Mouse (Mus musculus) heart, adult 2 months (tissue): ENCODE data around the gene Efhc1. TPM values are rescaled to one million over a fixed set of nuclear protein-coding genes. Genes with fewer than 3 reads are reported as not detected.
A peak's percentile ranks its signal among the peaks of the same experiment; 100 is the strongest.

Experiments used
- DNase-seq, 2 experiments: peaks; one replicate each; pipeline ENCODE4 v3.0.0; 2021
- H3K27ac ChIP-seq: fragments of 200-600 bp; 2 replicates; pipeline ENCODE4 v1.8.1; 2022
- H3K27me3 ChIP-seq: fragments of 200-500 bp; 2 replicates; pipeline ENCODE4 v1.6.1; 2012; ENCODE audit warnings: mild to moderate bottlenecking, low read length, inconsistent platforms, mixed read lengths; ENCODE audit not compliant: control insufficient read depth, insufficient read depth
- H3K36me3 ChIP-seq: fragments of 200-500 bp; 2 replicates; pipeline ENCODE4 v1.6.1; 2012; ENCODE audit warnings: low read length, inconsistent platforms; ENCODE audit not compliant: control insufficient read depth, insufficient read depth
- H3K4me1 ChIP-seq: fragments of 200-500 bp; 2 replicates; pipeline ENCODE4 v1.6.1; 2011; ENCODE audit warnings: low read length; ENCODE audit not compliant: control insufficient read depth, insufficient read depth
- H3K4me3 ChIP-seq: fragments of 200-600 bp; 2 replicates; pipeline ENCODE4 v1.8.1; 2022
- H3K79me2 ChIP-seq: fragments of 200-500 bp; replicated peaks from 2 replicates; pipeline ENCODE4 v1.6.1; 2012; ENCODE audit warnings: mild to moderate bottlenecking, inconsistent platforms, low read length, moderate library complexity, mixed read lengths; ENCODE audit not compliant: control insufficient read depth, insufficient read depth
- H3K9ac ChIP-seq: fragments of 200-500 bp; 2 replicates; pipeline ENCODE4 v1.6.1; 2012; ENCODE audit warnings: low read depth, mild to moderate bottlenecking, control low read depth, inconsistent platforms, low read length, mixed read lengths
- CTCF ChIP-seq: fragments of 200-600 bp; IDR thresholded peaks from 2 replicates; pipeline ENCODE4 v1.8.1; 2022; ENCODE audit warnings: antibody characterized with exemption, mild to moderate bottlenecking, moderate library complexity
- EP300 ChIP-seq: fragments of 200-500 bp; IDR thresholded peaks from 2 replicates; pipeline ENCODE4 v1.6.1; 2011; ENCODE audit warnings: low read depth, low read length, control low read depth; ENCODE audit not compliant: insufficient read depth
- POLR2A ChIP-seq: fragments of 200-500 bp; IDR thresholded peaks from 2 replicates; pipeline ENCODE4 v1.6.1; 2011; ENCODE audit warnings: mild to moderate bottlenecking, low read depth, low read length, control low read depth; ENCODE audit not compliant: insufficient read depth
- WGBS: fragments of 180-500 bp; shearing (Covaris S2); methylation state at CpG from one replicate; pipeline ENCODE4 v1.1.7; 2018; 5-methylcytosine and 5-hydroxymethylcytosine counted together
- intact Hi-C: fragments of 180-260 bp; cut with DNase I; formaldehyde crosslinking; loops from one replicate; pipeline ENCODE4 v1.15.1; 2025
- polyA plus RNA-seq: library from polyadenylated mRNA; depleted of rRNA; stranded (reverse); fragments of >200 nt; gene quantifications from 2 replicates; pipeline ENCODE4 v1.2.3, GENCODE M21; 2012
- total RNA-seq, 2 experiments: library from RNA; stranded (reverse); gene quantifications; 2 replicates each; pipeline ENCODE4 v1.2.3; 2021

Efhc1 gene
- total and polyA plus RNA-seq, 3 experiments, result 0.41 to 1.8 (median 0.63) TPM

DNA sequence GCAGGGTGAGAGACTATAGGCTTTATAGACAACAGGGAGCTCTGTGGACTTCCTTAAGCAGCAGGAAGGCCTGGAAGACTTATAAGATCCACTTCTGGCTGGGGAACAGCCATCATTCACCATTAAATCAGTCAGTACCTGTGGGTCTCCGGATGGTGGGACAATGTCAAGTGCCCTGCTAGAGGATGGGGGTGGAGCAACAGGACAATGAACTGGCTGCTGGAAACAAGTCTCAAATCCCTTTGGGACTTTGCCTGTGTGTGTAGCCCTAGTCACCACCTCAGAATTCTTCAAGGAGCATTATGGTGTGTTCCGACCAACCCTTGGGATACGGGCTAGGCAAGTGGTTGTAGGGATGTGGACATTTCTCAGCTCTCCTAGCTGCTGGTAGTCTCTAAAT lies 71.7 kb downstream of the Efhc1 start:
- TF ChIP-seq POLR2A (no peak), CTCF (no peak), EP300 (no peak)
- DNase-seq, result no peak
- H3K4me1 ChIP-seq, result peaks cover 2% of the 10 kb centered on the region; the same call in 1 of the 2 replicates
- H3K27ac ChIP-seq, result no peak overlapping the region
- H3K4me3 ChIP-seq, result no peak overlapping the region
- 59% methylated on average over 3 of the region's 3 CpGs for WGBS
- no peaks in the 10 kb centered on the region for H3K27me3 ChIP-seq
- no peak overlapping the region for H3K9ac ChIP-seq
- no peaks in the 10 kb centered on the region for H3K36me3 ChIP-seq
- intact Hi-C loops, result no loop called here
- H3K79me2 ChIP-seq, result no peaks in the 10 kb centered on the region

- TF ChIP-seq EP300 (no peak), POLR2A (no peak), CTCF (no peak)
- Histone ChIP-seq H3K27me3 (no peaks in the 10 kb centered on the region), H3K27ac (no peak overlapping the region), H3K4me3 (no peak overlapping the region), H3K79me2 (no peaks in the 10 kb centered on the region), H3K4me1 (peaks cover 2% of the 10 kb centered on the region; the same call in 1 of the 2 replicates), H3K36me3 (no peaks in the 10 kb centered on the region), H3K9ac (no peak overlapping the region)
- DNase-seq, result peak in 1 of 2 experiments; percentile 5
- intact Hi-C loops, result no loop called here
- 51% methylated on average over 5 of the region's 5 CpGs for WGBS
Measured at GRCm38 (mm10) chr1:21025203-21025602, 73.8 kb downstream of the Efhc1 start.

GRCm38 (mm10) chr1:21026534-21026933 lies 75.1 kb downstream of the Efhc1 start:
- peak in 1 of 2 experiments; percentile 6 for DNase-seq
- H3K4me1 ChIP-seq, result peaks cover 2% of the 10 kb centered on the region; the same call in 1 of the 2 replicates
- H3K79me2 ChIP-seq, result no peaks in the 10 kb centered on the region
- H3K4me3 ChIP-seq, result no peak overlapping the region
- no peaks in the 10 kb centered on the region for H3K27me3 ChIP-seq
- H3K27ac ChIP-seq, result no peak overlapping the region
- 85% methylated on average over 7 of the region's 7 CpGs for WGBS
- no peak overlapping the region for H3K9ac ChIP-seq
- no peaks in the 10 kb centered on the region for H3K36me3 ChIP-seq
- intact Hi-C loops, result no loop called here
- TF ChIP-seq EP300 (no peak), CTCF (no peak), POLR2A (no peak)

DNA sequence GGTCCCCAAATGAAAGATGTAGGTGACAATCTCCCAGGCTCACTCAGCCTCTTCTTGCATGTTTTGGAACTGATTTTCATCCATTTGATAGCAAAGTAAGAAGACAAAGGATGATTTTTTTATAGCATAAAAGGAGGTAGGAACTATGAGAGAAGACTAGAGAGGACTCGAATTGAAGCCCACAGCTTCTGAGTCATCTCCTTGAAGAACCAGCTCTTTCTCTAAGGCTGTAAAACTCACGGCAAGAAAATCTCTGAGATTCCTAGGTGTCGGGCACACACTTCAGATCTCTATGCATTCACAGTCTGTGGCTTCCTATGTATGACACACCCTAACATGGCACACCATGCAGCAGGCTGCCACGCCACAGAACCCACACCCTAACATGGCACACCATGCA lies 77.6 kb downstream of the Efhc1 start:
- Histone ChIP-seq H3K36me3 (no peaks in the 10 kb centered on the region), H3K9ac (no peak overlapping the region), H3K4me3 (no peak overlapping the region), H3K27me3 (no peaks in the 10 kb centered on the region), H3K79me2 (no peaks in the 10 kb centered on the region), H3K27ac (no peak overlapping the region), H3K4me1 (no peaks in the 10 kb centered on the region)
- WGBS, result 93% methylated on average over 4 of the region's 4 CpGs
- peak in 1 of 2 experiments; percentile 7 for DNase-seq
- no peak for TF ChIP-seq POLR2A
- no peak for TF ChIP-seq CTCF
- TF ChIP-seq EP300, result no peak
- intact Hi-C loops, result no loop called here

DNA sequence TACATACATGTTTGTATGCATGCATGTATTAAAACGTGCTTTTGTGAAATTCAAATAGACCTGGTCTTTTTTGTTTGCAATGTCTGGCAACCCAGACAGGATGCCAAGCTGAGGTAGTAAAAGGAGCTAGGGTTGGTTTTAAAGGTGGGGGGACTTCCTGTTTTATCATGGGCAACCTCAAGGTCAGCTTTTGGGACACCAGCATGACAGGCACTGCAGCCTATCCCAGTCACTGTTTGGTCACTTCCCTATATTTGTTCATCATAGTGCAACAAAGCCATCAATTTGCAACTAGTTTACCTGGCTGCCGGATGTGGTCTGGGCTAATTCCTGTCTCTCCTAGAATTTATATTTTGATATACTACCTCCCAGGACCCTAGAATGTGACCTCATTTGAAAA lies 80.2 kb downstream of the Efhc1 start:
- Histone ChIP-seq H3K4me3 (no peak overlapping the region), H3K36me3 (no peaks in the 10 kb centered on the region), H3K9ac (no peak overlapping the region), H3K79me2 (no peaks in the 10 kb centered on the region), H3K27ac (no peak overlapping the region), H3K27me3 (no peaks in the 10 kb centered on the region), H3K4me1 (no peaks in the 10 kb centered on the region)
- peak in 1 of 2 experiments; percentile 2 for DNase-seq
- no peak for TF ChIP-seq POLR2A
- no peak for TF ChIP-seq CTCF
- TF ChIP-seq EP300, result no peak
- 85% methylated on average over 2 of the region's 2 CpGs for WGBS
- intact Hi-C loops, result no loop called here

DNA sequence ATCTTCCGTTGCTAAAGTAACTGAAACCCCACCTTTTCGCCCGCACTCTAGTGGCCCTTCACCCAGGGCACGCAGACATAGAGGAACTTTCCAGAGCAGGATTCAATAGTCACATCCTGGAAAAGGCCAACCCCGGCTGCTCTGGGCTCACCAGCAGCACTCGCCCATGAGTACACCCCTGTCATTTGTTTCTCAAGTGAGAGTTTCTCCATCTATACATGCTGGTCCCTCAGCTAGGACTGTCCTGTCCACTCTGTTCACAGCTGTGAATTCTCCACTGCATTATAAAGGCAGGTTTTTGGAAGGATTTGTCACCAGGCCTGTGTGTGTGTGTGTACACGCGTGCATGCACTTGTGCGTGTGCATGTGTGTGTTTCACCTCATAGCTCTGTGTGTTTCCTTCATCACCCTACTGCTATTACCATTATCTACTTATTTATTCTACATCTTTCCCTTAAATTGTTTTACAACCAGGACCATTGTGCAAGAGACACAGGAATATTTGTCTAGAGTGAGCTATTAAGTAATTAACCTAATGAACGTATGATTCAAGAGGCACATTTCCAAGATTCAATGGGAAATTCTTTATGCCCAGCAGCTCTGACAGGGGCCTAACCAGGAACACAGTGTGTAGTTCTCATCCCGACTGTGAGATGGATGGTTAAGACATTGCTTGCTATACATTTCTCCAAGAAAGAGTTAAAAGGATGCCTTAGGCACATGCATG lies 81.8 kb downstream of the Efhc1 start:
- no peaks in the 10 kb centered on the region for H3K79me2 ChIP-seq
- H3K9ac ChIP-seq, result no peak overlapping the region
- WGBS, result 89% methylated on average over 11 of the region's 11 CpGs
- intact Hi-C loops, result no loop called here
- DNase-seq, result peak in 1 of 2 experiments; percentile 6
- no peak overlapping the region for H3K4me3 ChIP-seq
- no peaks in the 10 kb centered on the region for H3K27me3 ChIP-seq
- TF ChIP-seq EP300 (no peak), CTCF (no peak), POLR2A (no peak)
- H3K36me3 ChIP-seq, result no peaks in the 10 kb centered on the region
- H3K27ac ChIP-seq, result no peak overlapping the region
- H3K4me1 ChIP-seq, result no peaks in the 10 kb centered on the region
